Mouse (Mus musculus) liver, adult 2 months (tissue): ENCODE measurements around the gene Sema4c. TPM values are rescaled to one million over a fixed set of nuclear protein-coding genes. Genes with fewer than 3 reads are reported as not detected.

Source experiments
- DNase-seq: peaks from one replicate; pipeline ENCODE4 v3.0.0-alpha.2; 2011; ENCODE audit warnings: low read depth, low spot score; ENCODE audit errors: extremely low read depth
- H3K27ac ChIP-seq: fragments of 200-500 bp; replicated peaks from 2 replicates; pipeline ENCODE4 v1.5.1; 2012; ENCODE audit warnings: low read depth, mild to moderate bottlenecking, control low read depth, inconsistent platforms, low read length; ENCODE audit not compliant: insufficient read depth
- H3K27me3 ChIP-seq: fragments of 200-500 bp; 2 replicates; pipeline ENCODE4 v1.6.1; 2012; ENCODE audit warnings: mild to moderate bottlenecking, moderate library complexity, low read length, inconsistent platforms; ENCODE audit not compliant: control insufficient read depth, insufficient read depth
- H3K36me3 ChIP-seq: fragments of 200-500 bp; 2 replicates; pipeline ENCODE4 v1.6.1; 2012; ENCODE audit warnings: low read length, inconsistent platforms; ENCODE audit not compliant: control insufficient read depth, insufficient read depth
- H3K4me1 ChIP-seq: fragments of 200-500 bp; 2 replicates; pipeline ENCODE4 v1.6.1; 2011; ENCODE audit warnings: low read length; ENCODE audit not compliant: control insufficient read depth, insufficient read depth
- H3K4me3 ChIP-seq: fragments of 200-500 bp; 2 replicates; pipeline ENCODE4 v1.5.1; 2011; ENCODE audit warnings: low read depth, mild to moderate bottlenecking, control low read depth, low read length, moderate library complexity; ENCODE audit not compliant: insufficient read depth
- H3K79me2 ChIP-seq: fragments of 200-500 bp; 2 replicates; pipeline ENCODE4 v1.6.1; 2012; ENCODE audit warnings: inconsistent platforms, mild to moderate bottlenecking, low read length, moderate library complexity; ENCODE audit not compliant: control insufficient read depth, insufficient read depth
- H3K9ac ChIP-seq: fragments of 200-500 bp; 2 replicates; pipeline ENCODE4 v1.6.1; 2012; ENCODE audit warnings: low read depth, mild to moderate bottlenecking, control low read depth, inconsistent platforms, low read length
- CTCF ChIP-seq: fragments of 200-500 bp; IDR thresholded peaks from 2 replicates; pipeline ENCODE4 v1.5.1; 2011; ENCODE audit warnings: low read depth, low read length, control low read depth
- POLR2A ChIP-seq: fragments of 200-500 bp; IDR thresholded peaks from 2 replicates; pipeline ENCODE4 v1.6.1; 2011; ENCODE audit warnings: low read length, control low read depth; ENCODE audit not compliant: insufficient read depth; ENCODE audit errors: extremely low read depth
- WGBS: fragments of 180-500 bp; shearing (Covaris S2); methylation state at CpG from one replicate; pipeline ENCODE4 v1.1.7; 2018; 5-methylcytosine and 5-hydroxymethylcytosine counted together
- polyA plus RNA-seq: library from polyadenylated mRNA; depleted of rRNA; stranded (reverse); fragments of >200 nt; gene quantifications from 2 replicates; pipeline ENCODE4 v1.2.3, GENCODE M21; 2012
- total RNA-seq: library from RNA; depleted of rRNA; stranded (reverse); fragments of >200 nt; gene quantifications from 2 replicates; pipeline ENCODE4 v1.2.3, GENCODE M21; 2014

Gene Sema4c
- total and polyA plus RNA-seq, 2 experiments = 1.5 to 2.4 TPM

DNA sequence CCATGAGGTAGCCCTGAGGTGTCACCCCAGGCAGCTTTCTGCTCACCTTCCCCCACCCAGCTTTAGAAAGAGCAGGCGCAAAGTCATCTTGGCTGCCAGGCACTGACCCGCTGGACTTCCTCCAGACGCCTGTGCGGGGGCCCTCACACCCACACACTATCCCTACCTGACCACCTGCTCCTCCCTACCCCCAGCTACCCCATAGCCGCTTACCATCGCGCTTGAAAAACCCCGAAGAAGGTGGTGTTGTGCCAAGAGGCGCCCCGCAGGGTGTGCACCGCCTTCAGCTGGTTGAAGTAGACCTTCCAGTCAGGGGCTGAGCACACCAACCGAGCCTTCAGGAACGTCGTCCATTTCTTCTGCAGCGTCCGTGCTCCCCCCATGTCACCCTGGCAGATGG, 5.6 kb downstream of the Sema4c start:
- Histone ChIP-seq H3K4me1 (peaks cover 5% of the 10 kb centered on the region; the same call in 1 of the 2 replicates), H3K9ac (no peak overlapping the region), H3K4me3 (no peak overlapping the region), H3K27ac (no peak overlapping the region), H3K79me2 (no peaks in the 10 kb centered on the region), H3K36me3 (0 out of 2 replicates have a peak, but pooled peaks cover 2% of the 10 kb centered on the region), H3K27me3 (no peaks in the 10 kb centered on the region)
- no peak for TF ChIP-seq POLR2A
- TF ChIP-seq CTCF = no peak
- 89% methylated on average over 16 of the region's 16 CpGs for WGBS
- DNase-seq = no peak

DNA sequence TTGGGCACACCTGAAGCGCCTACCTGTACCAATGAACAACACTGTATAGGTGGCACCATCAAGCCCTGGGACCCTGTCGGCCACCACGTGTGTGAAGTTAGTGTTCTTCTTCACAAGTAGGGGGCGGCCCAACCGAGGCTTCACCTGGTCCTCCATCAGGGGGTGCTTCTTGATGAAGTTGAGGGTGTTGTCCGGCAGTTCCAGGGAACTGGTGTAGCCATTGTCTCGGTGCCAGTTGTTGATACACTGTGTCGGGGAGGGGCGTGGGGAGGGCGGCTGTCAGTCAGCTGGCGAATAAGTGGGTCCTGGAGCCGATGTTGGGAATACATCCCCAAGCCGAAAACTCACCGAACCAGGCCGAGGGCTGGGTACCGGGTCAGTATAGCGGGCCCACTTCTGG, 6.2 kb downstream of the Sema4c start:
- no peak overlapping the region for H3K9ac ChIP-seq
- H3K27me3 ChIP-seq = no peaks in the 10 kb centered on the region
- 0 out of 2 replicates have a peak, but pooled peaks cover 2% of the 10 kb centered on the region for H3K36me3 ChIP-seq
- WGBS = 93% methylated on average over 17 of the region's 17 CpGs
- no peak for DNase-seq
- H3K79me2 ChIP-seq = no peaks in the 10 kb centered on the region; the same call in 1 of the 2 replicates
- H3K4me3 ChIP-seq = no peak overlapping the region
- no peak for TF ChIP-seq POLR2A
- no peak for TF ChIP-seq CTCF
- peaks cover 5% of the 10 kb centered on the region; the same call in 1 of the 2 replicates for H3K4me1 ChIP-seq
- H3K27ac ChIP-seq = no peak overlapping the region

DNA sequence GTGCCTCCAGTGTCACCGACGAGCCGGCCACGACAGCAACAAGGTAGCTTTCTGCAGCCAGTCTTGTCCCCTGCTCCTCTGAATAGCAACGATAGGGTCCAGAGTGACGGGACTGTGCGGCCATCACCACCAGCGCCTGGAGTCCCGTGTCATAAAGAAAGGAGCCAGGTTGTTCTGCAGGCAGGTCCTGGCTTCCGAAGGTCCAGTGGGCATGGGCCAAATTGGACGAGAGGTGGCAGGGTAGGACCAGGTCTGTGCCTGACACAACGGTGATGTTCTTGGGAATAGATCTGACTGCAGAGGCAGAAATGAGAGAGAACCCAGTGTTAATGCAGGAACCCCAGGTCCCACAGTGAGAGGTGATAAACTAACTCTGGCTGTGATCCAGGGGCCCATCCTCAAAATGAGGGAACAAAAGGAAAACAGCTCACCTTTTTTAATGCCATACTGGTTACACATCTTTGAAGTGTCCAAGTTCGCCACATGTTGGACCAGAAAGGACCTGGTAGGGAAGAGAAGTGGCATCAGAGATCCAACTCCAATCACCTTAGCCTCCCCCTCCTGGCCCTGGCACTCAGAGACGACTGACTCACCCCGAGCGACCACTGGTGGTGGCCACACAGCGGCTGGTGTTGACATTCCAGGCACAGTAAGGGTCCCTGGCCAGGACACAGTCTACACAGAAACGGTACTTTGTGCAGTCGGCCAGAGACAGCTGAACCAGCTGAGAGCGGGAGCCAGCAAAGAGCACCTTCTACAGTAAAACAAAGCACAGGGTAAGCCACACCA, 7.9 kb downstream of the Sema4c start:
- Histone ChIP-seq H3K27ac (no peak overlapping the region), H3K4me1 (peaks cover 9% of the 10 kb centered on the region), H3K9ac (no peak overlapping the region), H3K79me2 (peaks cover 6% of the 10 kb centered on the region; the same call in 1 of the 2 replicates), H3K36me3 (0 out of 2 replicates have a peak, but pooled peaks cover 2% of the 10 kb centered on the region), H3K4me3 (no peak overlapping the region), H3K27me3 (no peaks in the 10 kb centered on the region)
- no peak for DNase-seq
- TF ChIP-seq POLR2A (no peak), CTCF (no peak)
- WGBS = 84% methylated on average over 20 of the region's 20 CpGs

DNA sequence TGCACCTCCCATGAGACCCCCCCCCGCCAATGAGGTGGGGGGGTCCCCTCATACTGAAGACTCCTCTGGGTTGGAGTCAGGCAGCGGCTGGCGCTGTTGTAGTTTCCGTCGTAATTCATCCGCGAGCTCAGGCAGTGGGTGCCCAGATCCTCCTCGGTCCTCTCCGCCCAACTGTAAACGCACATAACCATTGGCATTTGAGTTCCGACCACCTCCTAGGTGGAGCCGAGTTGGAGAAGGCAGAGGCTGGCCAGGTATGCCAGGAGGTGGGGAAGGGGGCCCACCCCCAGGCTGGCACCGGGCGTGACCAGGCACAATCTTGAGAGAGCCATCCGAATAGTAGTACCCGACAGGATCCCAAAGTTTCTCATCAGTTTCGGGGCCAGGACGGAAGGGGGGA, 8.7 kb downstream of the Sema4c start:
- Histone ChIP-seq H3K36me3 (0 out of 2 replicates have a peak, but pooled peaks cover 2% of the 10 kb centered on the region), H3K27ac (no peak overlapping the region), H3K4me1 (peaks cover 5% of the 10 kb centered on the region), H3K9ac (no peak overlapping the region), H3K27me3 (no peaks in the 10 kb centered on the region), H3K79me2 (peaks cover 6% of the 10 kb centered on the region; the same call in 1 of the 2 replicates), H3K4me3 (no peak overlapping the region)
- no peak for DNase-seq
- WGBS = 91% methylated on average over 18 of the region's 18 CpGs
- TF ChIP-seq POLR2A (no peak), CTCF (no peak)

DNA sequence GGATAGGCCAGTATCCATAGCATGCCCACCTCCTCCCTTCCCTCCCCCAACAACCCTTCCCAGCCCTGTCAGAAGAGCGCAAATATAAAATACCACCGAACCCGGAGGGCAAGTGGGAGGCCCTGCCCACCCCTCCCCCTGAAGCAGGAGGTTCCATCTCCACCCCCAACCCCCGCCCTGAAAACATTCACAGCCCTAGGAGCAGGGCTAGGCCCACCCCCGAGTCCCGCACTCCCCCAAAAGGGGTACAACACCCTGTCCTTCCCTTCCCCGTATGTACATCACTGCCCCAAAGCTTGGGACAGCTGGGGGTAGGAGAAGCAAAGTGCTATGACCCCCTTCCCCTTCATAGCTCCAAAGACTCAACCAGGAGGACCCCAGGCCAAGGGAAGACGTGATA, 9.4 kb downstream of the Sema4c start:
- 63% methylated on average over 8 of the region's 8 CpGs for WGBS
- Histone ChIP-seq H3K4me3 (no peak overlapping the region), H3K9ac (no peak overlapping the region), H3K79me2 (peaks cover 6% of the 10 kb centered on the region; the same call in 1 of the 2 replicates), H3K27ac (no peak overlapping the region), H3K27me3 (no peaks in the 10 kb centered on the region), H3K36me3 (0 out of 2 replicates have a peak, but pooled peaks cover 2% of the 10 kb centered on the region), H3K4me1 (peaks cover 5% of the 10 kb centered on the region)
- no peak for DNase-seq
- no peak for TF ChIP-seq CTCF
- TF ChIP-seq POLR2A = no peak

DNA sequence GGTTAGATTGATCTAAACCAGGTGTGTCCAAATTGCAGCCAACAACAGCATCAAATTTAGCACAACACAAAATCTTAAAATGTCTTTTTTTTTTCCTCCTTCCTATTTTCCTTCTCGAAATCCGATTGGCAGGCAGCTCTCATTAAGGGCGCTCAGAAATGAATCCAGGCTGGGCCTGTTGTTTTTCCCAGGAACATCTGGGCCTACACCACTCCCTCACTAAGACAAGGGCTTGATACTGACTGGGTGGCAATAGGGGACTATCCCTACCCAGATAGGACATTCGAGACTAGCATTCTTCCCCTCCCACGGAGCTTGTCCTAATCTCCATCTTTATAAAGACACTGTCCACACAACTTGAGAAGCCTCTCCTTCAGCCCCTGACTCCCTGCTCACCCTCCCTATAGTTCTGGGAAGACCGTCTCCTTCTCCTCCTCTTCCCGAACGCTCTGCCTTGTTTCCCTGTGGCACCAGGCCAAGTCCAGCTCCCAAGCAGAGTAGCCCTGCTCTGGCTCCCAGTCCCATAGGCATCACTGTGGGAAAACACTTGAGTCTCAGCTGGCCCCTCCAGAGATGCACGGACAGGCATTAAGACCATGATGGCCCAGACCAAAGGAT, 10.1 kb downstream of the Sema4c start:
- no peak overlapping the region for H3K9ac ChIP-seq
- no peaks in the 10 kb centered on the region for H3K27me3 ChIP-seq
- peaks cover 6% of the 10 kb centered on the region; the same call in 1 of the 2 replicates for H3K79me2 ChIP-seq
- no peak for DNase-seq
- 73% methylated on average over 9 of the region's 9 CpGs for WGBS
- TF ChIP-seq POLR2A (no peak), CTCF (no peak)
- H3K4me3 ChIP-seq = no peak overlapping the region
- H3K36me3 ChIP-seq = 0 out of 2 replicates have a peak, but pooled peaks cover 2% of the 10 kb centered on the region
- peaks cover 5% of the 10 kb centered on the region for H3K4me1 ChIP-seq
- H3K27ac ChIP-seq = no peak overlapping the region
